8 mouse cellular contexts compared by ENCODE assay signal in the genomic region with DNA sequence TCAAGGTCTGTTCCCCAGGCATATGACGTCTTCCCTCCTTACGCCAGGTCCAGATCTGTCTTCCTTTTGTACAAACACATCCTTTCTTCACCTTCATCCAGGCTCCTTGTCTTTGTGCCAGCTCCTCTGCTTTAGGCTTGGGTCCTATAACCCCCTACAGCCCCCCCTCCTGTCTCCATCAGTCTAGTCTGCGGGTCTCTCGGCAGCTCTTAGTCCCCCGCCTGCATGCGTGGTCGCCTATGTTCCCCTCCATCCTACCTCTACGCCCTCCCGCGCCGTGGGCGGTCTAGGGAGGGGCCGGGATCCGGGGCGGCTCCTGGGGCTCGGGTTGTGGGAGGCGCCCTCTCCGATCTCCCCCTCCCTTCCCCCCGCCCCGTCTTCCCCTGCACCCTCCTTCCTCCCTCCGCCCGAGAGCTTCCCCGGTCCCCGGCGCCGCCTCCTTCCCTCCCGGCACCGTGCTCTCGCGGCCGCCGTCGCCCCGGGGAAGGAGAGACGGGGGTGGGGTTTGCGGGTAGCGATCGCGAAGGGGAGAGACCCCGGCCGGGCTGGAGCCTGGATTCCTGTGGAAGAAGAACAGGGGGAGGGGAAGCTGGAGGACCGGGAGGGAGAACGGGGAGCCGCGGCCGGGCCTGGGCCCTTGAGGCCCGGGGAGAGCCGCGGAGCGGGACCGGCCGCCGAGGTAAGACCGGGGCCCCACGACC. TPM values are rescaled to one million over a fixed set of nuclear protein-coding genes. Genes with fewer than 3 reads are reported as not detected.
DNase-seq lines count a peak whose midpoint lies in the region; ATAC-seq and TF ChIP-seq lines count a peak whose summit lies in the region.

Gene Gabbr1, plus strand, starts transcription at position 356 of the 701 bp plus-strand sequence.

- dilution Hi-C loops in CH12.LX (cut with MboI; ENCODE audit: extremely low pct_ligation_motif_present, extremely low pct_unique_long_range_greater_than_20kb, low sequenced_read_pairs), result no loop called here

- H3K9ac ChIP-seq in CH12.LX (ENCODE audit: insufficient read depth, low read depth), result peak within 1 kb of the TSS; percentile 64
- H3K9ac ChIP-seq in forebrain, embryonic 14.5 days (ENCODE audit: low read length), result peak within 1 kb of the TSS; percentile 97
- H3K9ac ChIP-seq in heart, postnatal 0 days (replicated peaks; ENCODE audit: low read depth, low read length), result peak within 1 kb of the TSS; percentile 72
- peak within 1 kb of the TSS; percentile 67 for H3K9ac ChIP-seq in liver, postnatal 0 days (replicated peaks)
- peak within 1 kb of the TSS; percentile 98 for H3K9ac ChIP-seq in neural tube, embryonic 14.5 days (replicated peaks; ENCODE audit: low read depth, low read length)

- no peak for TF ChIP-seq RAD21 in CH12.LX (IDR thresholded peaks at IDR 0.05; ENCODE audit: low read depth, low read length)

- peak; percentile 55 for DNase-seq in CH12.LX (ENCODE audit: extremely low read depth)
- peak; percentile 86 for DNase-seq in brain, embryonic 18.5 days (ENCODE audit: low read depth, low spot score)
- peak; percentile 92 for DNase-seq in forebrain, embryonic 14.5 days (ENCODE audit: low spot score)
- peak; percentile 49 for DNase-seq in heart, postnatal 0 days (ENCODE audit: low spot score)
- peak; percentile 83 to 90 for DNase-seq in kidney, postnatal 36 days
- peak; percentile 68 for DNase-seq in liver, postnatal 0 days

- H3K27me3 ChIP-seq in CH12.LX (replicated peaks), result peaks cover 6% of the 10 kb centered on the region
- H3K27me3 ChIP-seq in forebrain, embryonic 14.5 days (replicated peaks; ENCODE audit: control insufficient read depth, insufficient read depth, low read length), result no peaks in the 10 kb centered on the region
- H3K27me3 ChIP-seq in heart, postnatal 0 days (ENCODE audit: control insufficient read depth, insufficient read depth, low read length), result peaks cover 34% of the 10 kb centered on the region
- H3K27me3 ChIP-seq in liver, postnatal 0 days (ENCODE audit: insufficient read depth, low read length), result peaks cover 53% of the 10 kb centered on the region
- H3K27me3 ChIP-seq in neural tube, embryonic 14.5 days (ENCODE audit: control insufficient read depth, insufficient read depth, low read length), result no peaks in the 10 kb centered on the region
- H3K27me3 ChIP-seq in testis, adult 2 months (ENCODE audit: control insufficient read depth, insufficient read depth, low read length), result no peaks in the 10 kb centered on the region; the same call in 1 of the 2 replicates

- in situ Hi-C loops in CH12.LX (cut with MboI; ENCODE audit: low pct_ligation_motif_present, low pct_unique_long_range_greater_than_20kb, low sequenced_read_pairs), result no loop called here

- peak within 1 kb of the TSS; percentile 72 for H3K4me2 ChIP-seq in CH12.LX (ENCODE audit: insufficient read depth, low read depth, poor library complexity, severe bottlenecking)
- peak within 1 kb of the TSS; percentile 83 for H3K4me2 ChIP-seq in forebrain, embryonic 14.5 days (ENCODE audit: low read length)
- H3K4me2 ChIP-seq in heart, postnatal 0 days (ENCODE audit: low read depth, low read length), result peak within 1 kb of the TSS; percentile 82
- H3K4me2 ChIP-seq in liver, postnatal 0 days (ENCODE audit: low read depth, low read length), result peak within 1 kb of the TSS; percentile 90
- H3K4me2 ChIP-seq in neural tube, embryonic 14.5 days (ENCODE audit: low read depth, low read length), result peak within 1 kb of the TSS; percentile 84

- TF ChIP-seq CTCF in CH12.LX (conservative IDR thresholded peaks at IDR 0.05 in 1 of 2, IDR thresholded peaks at IDR 0.05 in 1 of 2; ENCODE audit: low read depth in 2 of 2, low read length in 2 of 2), result no peak
- TF ChIP-seq CTCF in heart, postnatal 0 days (IDR thresholded peaks at IDR 0.05; ENCODE audit: low read depth), result no peak
- no peak for TF ChIP-seq CTCF in liver, postnatal 0 days (IDR thresholded peaks at IDR 0.05; ENCODE audit: low read depth)
- no peak for TF ChIP-seq CTCF in testis, adult 2 months (IDR thresholded peaks at IDR 0.05; ENCODE audit: control insufficient read depth, insufficient read depth, insufficient replicate concordance, low read depth, low read length)

- TF ChIP-seq EP300 in CH12.LX (IDR thresholded peaks at IDR 0.05; ENCODE audit: low read length), result no peak
- no peak for TF ChIP-seq EP300 in heart, postnatal 0 days (IDR thresholded peaks at IDR 0.05; ENCODE audit: low read depth)
- TF ChIP-seq EP300 in liver, postnatal 0 days (IDR thresholded peaks at IDR 0.05; ENCODE audit: low read depth), result no peak

- TF ChIP-seq POLR2A in CH12.LX (IDR thresholded peaks at IDR 0.05; ENCODE audit: low read depth, low read length), result no peak
- no peak for TF ChIP-seq POLR2A in testis, adult 2 months (IDR thresholded peaks at IDR 0.05; ENCODE audit: control insufficient read depth, low read depth, low read length)

- H3K4me3 ChIP-seq in CH12.LX (replicated peaks in 1 of 3; ENCODE audit: low read depth in 2 of 3, low read length in 2 of 3, poor library complexity in 1 of 3), result peak within 1 kb of the TSS; percentile 56 to 78 (median 75)
- H3K4me3 ChIP-seq in forebrain, embryonic 14.5 days (ENCODE audit: low read depth, low read length), result peak within 1 kb of the TSS; percentile 82
- peak within 1 kb of the TSS; percentile 72 for H3K4me3 ChIP-seq in heart, postnatal 0 days (ENCODE audit: low read depth, low read length)
- peak within 1 kb of the TSS; percentile 64 for H3K4me3 ChIP-seq in liver, postnatal 0 days (ENCODE audit: low read depth, low read length)
- H3K4me3 ChIP-seq in neural tube, embryonic 14.5 days (ENCODE audit: low read depth, low read length), result peak within 1 kb of the TSS; percentile 88
- H3K4me3 ChIP-seq in testis, adult 2 months (ENCODE audit: control insufficient read depth, low read depth, low read length), result peak within 1 kb of the TSS; percentile 79

- H3K4me1 ChIP-seq in CH12.LX (ENCODE audit: control insufficient read depth in 1 of 2, insufficient read depth in 2 of 2), result peaks cover 6 to 20% of the 10 kb centered on the region in 2 experiments
- peaks cover 21% of the 10 kb centered on the region for H3K4me1 ChIP-seq in forebrain, embryonic 14.5 days (ENCODE audit: control insufficient read depth, insufficient read depth, low read length)
- peaks cover 22% of the 10 kb centered on the region for H3K4me1 ChIP-seq in heart, postnatal 0 days (ENCODE audit: control insufficient read depth, insufficient read depth)
- H3K4me1 ChIP-seq in liver, postnatal 0 days (ENCODE audit: insufficient read depth), result peaks cover 13% of the 10 kb centered on the region
- peaks cover 29% of the 10 kb centered on the region for H3K4me1 ChIP-seq in neural tube, embryonic 14.5 days (ENCODE audit: control insufficient read depth, insufficient read depth, low read length)
- peaks cover 18% of the 10 kb centered on the region for H3K4me1 ChIP-seq in testis, adult 2 months (ENCODE audit: control insufficient read depth, insufficient read depth, low read length)

- H3K9me3 ChIP-seq in CH12.LX (replicated peaks; ENCODE audit: low read length), result no peaks in the 10 kb centered on the region
- no peaks in the 10 kb centered on the region for H3K9me3 ChIP-seq in forebrain, embryonic 14.5 days (replicated peaks; ENCODE audit: control insufficient read depth, low read length)
- H3K9me3 ChIP-seq in heart, postnatal 0 days (replicated peaks; ENCODE audit: control insufficient read depth, low read length), result no peaks in the 10 kb centered on the region
- no peaks in the 10 kb centered on the region for H3K9me3 ChIP-seq in liver, postnatal 0 days (ENCODE audit: low read length)
- H3K9me3 ChIP-seq in neural tube, embryonic 14.5 days (ENCODE audit: control insufficient read depth, low read length), result no peaks in the 10 kb centered on the region

- peak; percentile 80 for ATAC-seq in forebrain, embryonic 14.5 days
- ATAC-seq in heart, postnatal 0 days (ENCODE audit: insufficient read depth, low read depth), result peak; percentile 85
- ATAC-seq in liver, postnatal 0 days, result peak; percentile 73
- ATAC-seq in neural tube, embryonic 14.5 days (ENCODE audit: low read depth), result peak; percentile 84

- H3K27ac ChIP-seq in CH12.LX (ENCODE audit: insufficient read depth, low read depth), result no peak within 1 kb of the TSS
- H3K27ac ChIP-seq in forebrain, embryonic 14.5 days (ENCODE audit: low read depth, low read length), result peak within 1 kb of the TSS; percentile 95
- peak within 1 kb of the TSS; percentile 31; the same call in 1 of the 2 replicates for H3K27ac ChIP-seq in heart, postnatal 0 days (ENCODE audit: low read depth)
- peak within 1 kb of the TSS; percentile 55; the same call in 1 of the 2 replicates for H3K27ac ChIP-seq in liver, postnatal 0 days (ENCODE audit: low read depth)
- peak within 1 kb of the TSS; percentile 94 for H3K27ac ChIP-seq in neural tube, embryonic 14.5 days (ENCODE audit: low read depth, low read length)
- H3K27ac ChIP-seq in testis, adult 2 months (ENCODE audit: control insufficient read depth, insufficient read depth, low read depth, low read length), result no peak within 1 kb of the TSS

- peaks cover 3 to 22% of the 10 kb centered on the region in 2 experiments for H3K36me3 ChIP-seq in CH12.LX (replicated peaks in 1 of 2; ENCODE audit: control insufficient read depth in 1 of 2, insufficient read depth in 1 of 2, low read length in 1 of 2)
- no peaks in the 10 kb centered on the region for H3K36me3 ChIP-seq in forebrain, embryonic 14.5 days (ENCODE audit: control insufficient read depth, insufficient read depth, low read length)
- H3K36me3 ChIP-seq in heart, postnatal 0 days (replicated peaks; ENCODE audit: control insufficient read depth, insufficient read depth, low read length), result no peaks in the 10 kb centered on the region
- no peaks in the 10 kb centered on the region for H3K36me3 ChIP-seq in liver, postnatal 0 days (replicated peaks; ENCODE audit: insufficient read depth, low read length)
- H3K36me3 ChIP-seq in neural tube, embryonic 14.5 days (ENCODE audit: control insufficient read depth, insufficient read depth, low read length), result no peaks in the 10 kb centered on the region
- no peaks in the 10 kb centered on the region for H3K36me3 ChIP-seq in testis, adult 2 months (ENCODE audit: control insufficient read depth, insufficient read depth, low read length)

- H3K79me2 ChIP-seq in CH12.LX (replicated peaks; ENCODE audit: control insufficient read depth, extremely low read depth, insufficient read depth, poor library complexity, severe bottlenecking), result no peaks in the 10 kb centered on the region

- under 1% methylated on average over 33 of the region's 55 CpGs for WGBS in forebrain, embryonic 14.5 days
- under 1% methylated on average over 50 of the region's 55 CpGs for WGBS in heart, postnatal 0 days
- WGBS in liver, postnatal 0 days (ENCODE audit: insufficient replicate concordance), result 4% methylated on average over 37 of the region's 55 CpGs
- under 1% methylated on average over 47 of the region's 55 CpGs for WGBS in neural tube, embryonic 14.5 days

RNA-seq across cellular contexts. Expression of gene Gabbr1, which starts in this region (rescaled TPM):
- total RNA-seq in CH12.LX (2012; rRNA removed) (4.7 TPM in 2 replicates), CH12.LX (2014; rRNA removed) (1.8 and 2.1 TPM in 2 replicates)
- 10.2 and 11.6 TPM in 2 replicates for polyA plus RNA-seq in CH12.LX (2012; ENCODE audit: insufficient read length, low read depth)
- 53.4 and 60.5 TPM in 2 replicates for polyA plus RNA-seq in forebrain, embryonic 14.5 days (2014; fragmentation: Nextera tagmentation; extraction: Ambion mirVana)
- 4.8 and 6.7 TPM in 2 replicates for total RNA-seq in heart, postnatal 0 days (2014; rRNA removed; ENCODE audit: low replicate concordance)
- polyA plus RNA-seq in heart, postnatal 0 days (2015; fragmentation: Nextera tagmentation; extraction: Ambion mirVana), result 1.8 and 1.9 TPM in 2 replicates
- polyA plus RNA-seq in liver, postnatal 0 days (2015; fragmentation: Nextera tagmentation; extraction: Ambion mirVana), result 0.41 and 0.46 TPM in 2 replicates
- 78.9 and 103 TPM in 2 replicates for polyA plus RNA-seq in neural tube, embryonic 14.5 days (2014; fragmentation: Nextera tagmentation; extraction: Ambion mirVana)
- polyA plus RNA-seq in testis, adult 2 months (2012; rRNA removed), result 11.4 and 12.3 TPM in 2 replicates

Comparison
In these comparisons a context has a peak if more than half of its experiments do, and no peak if none do; other contexts are left out.
1. Peak in DNase-seq, ATAC-seq, H3K4me3 ChIP-seq, H3K27ac ChIP-seq, H3K9ac ChIP-seq and H3K4me2 ChIP-seq in liver, postnatal 0 days; RNA of the gene not detected or under 1 TPM.
2. H3K27ac ChIP-seq: peak in forebrain, embryonic 14.5 days (single experiment), heart, postnatal 0 days (single experiment) and neural tube, embryonic 14.5 days (single experiment); none in CH12.LX (single experiment) and testis, adult 2 months (single experiment).
3. Peak in every context shown above with its lines, with median percentiles within 50 percentile points of each other: DNase-seq, H3K4me2 ChIP-seq, H3K4me3 ChIP-seq, H3K9ac ChIP-seq and ATAC-seq.